ENCODE assay signal across 20 mouse cellular contexts in genomic region chr1:97934940-97935339, GRCm38 (mm10).
DNase-seq lines count a peak whose midpoint lies in the region; ATAC-seq and TF ChIP-seq lines count a peak whose summit lies in the region.
"Had no signal": no experiment of that assay in that cellular context is flagged by ENCODE, and none has a peak within 500 bp of the region (broad histone marks: within the 10 kb centered on the region; RNA-seq: fewer than 3 reads in every experiment).

No protein-coding gene starts in this region.

- ATAC-seq in megakaryocyte, adult 5-6 weeks (ENCODE audit: poor library complexity, severe bottlenecking), result peak; percentile 83
- no peak for ATAC-seq in cerebellum, adult (ENCODE audit: insufficient number of reproducible peaks, low FRiP score, low TSS enrichment)
- no peak for ATAC-seq in activated CD4-positive, CD25-positive, alpha-beta regulatory T cell, adult 4 months
- ATAC-seq: forebrain, embryonic 16.5 days; intestine, embryonic 15.5 days; Patski had no signal

- DNase-seq in retina, postnatal 1 day, result peak; percentile 61
- DNase-seq in retina, embryonic 14.5 days (ENCODE audit: low spot score), result no peak
- peak; percentile 27 for DNase-seq in brain, embryonic 14.5 days (ENCODE audit: low read depth)
- DNase-seq: adrenal gland, adult 2 months; adrenal gland, postnatal 14 days; cerebellum, adult 11-12 months; cerebellum, adult 8-10 months; cerebellum, postnatal 36 days; gastrocnemius, postnatal 10 days; gastrocnemius, postnatal 36 days; heart, adult 11 months; heart, postnatal 10 days; heart, postnatal 36 days; kidney, adult 11 months had no signal

- TF ChIP-seq CTCF in brain, embryonic 14.5 days (IDR thresholded peaks at IDR 0.05; ENCODE audit: borderline replicate concordance, extremely low read depth, insufficient read depth, insufficient read length), result no peak

- no peak for TF ChIP-seq POLR2A in brain, embryonic 14.5 days (IDR thresholded peaks at IDR 0.05; ENCODE audit: borderline replicate concordance, extremely low read depth, insufficient read depth, insufficient read length, poor library complexity, severe bottlenecking)
